Mouse (Mus musculus): ENCODE measurements around the gene Gm3252. TPM values are rescaled to one million over a fixed set of nuclear protein-coding genes. Genes with fewer than 3 reads are reported as not detected.
"Not testable (repeated sequence)": the region's sequence is repeated elsewhere in the genome, so short reads cannot be mapped to it uniquely, and the experiment has no call there.

The Gm3252 gene
- total RNA-seq (2014; rRNA removed; ENCODE audit: low replicate concordance) (not detected in 2 replicates), polyA plus RNA-seq (2015; fragmentation: Nextera tagmentation; extraction: Ambion mirVana) (0.16 and 0.33 TPM in 2 replicates)

GRCm38 (mm10) chr14:4726038-4726880, at the start of gene Gm3252:
Gm3252 (plus strand) TSS chr14:4726775.
- not testable (repeated sequence) for H3K9me3 ChIP-seq (replicated peaks; ENCODE audit: control insufficient read depth, low read length); H3K4me3 ChIP-seq (ENCODE audit: low read depth, low read length); H3K36me3 ChIP-seq (replicated peaks; ENCODE audit: control insufficient read depth, insufficient read depth, low read length); H3K9ac ChIP-seq (replicated peaks; ENCODE audit: low read depth, low read length); ATAC-seq (ENCODE audit: insufficient read depth, low read depth); DNase-seq (ENCODE audit: low spot score); H3K27ac ChIP-seq (ENCODE audit: low read depth); H3K27me3 ChIP-seq (ENCODE audit: control insufficient read depth, insufficient read depth, low read length); H3K4me1 ChIP-seq (ENCODE audit: control insufficient read depth, insufficient read depth)
- peak within 1 kb of the TSS; percentile 30; the same call in 1 of the 2 replicates for H3K4me2 ChIP-seq (ENCODE audit: low read depth, low read length)
- WGBS = 2% methylated on average over 8 of the region's 47 CpGs

DNA sequence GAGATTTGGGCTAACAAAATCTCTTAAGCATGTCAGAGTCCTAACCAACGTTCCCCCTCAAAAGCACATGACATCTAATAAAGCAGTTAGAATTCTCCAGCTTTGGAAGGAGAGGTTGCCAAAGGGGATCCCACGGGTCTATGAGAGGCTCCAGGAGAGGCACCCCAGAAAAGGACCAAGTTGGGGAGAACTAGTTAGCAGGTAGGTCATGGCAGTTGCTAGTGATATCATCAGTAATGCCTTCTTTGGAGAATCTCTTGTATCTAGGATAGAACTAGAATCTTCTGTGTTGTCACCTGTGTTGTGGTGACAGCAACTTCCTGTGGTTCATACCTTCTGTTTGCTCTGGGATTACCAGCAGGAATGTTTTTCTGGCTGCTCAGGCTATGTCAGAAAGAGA, 17.6 kb upstream of the Gm3252 start, which contains the start of gene Gm7876:
TSS of gene Gm7876 (plus strand) at position 301 of the 400 bp plus-strand sequence.
- not testable (repeated sequence) for H3K36me3 ChIP-seq (replicated peaks; ENCODE audit: control insufficient read depth, insufficient read depth, low read length); H3K4me3 ChIP-seq (ENCODE audit: low read depth, low read length); DNase-seq (ENCODE audit: low spot score); H3K4me1 ChIP-seq (ENCODE audit: control insufficient read depth, insufficient read depth); H3K9me3 ChIP-seq (replicated peaks; ENCODE audit: control insufficient read depth, low read length); H3K9ac ChIP-seq (replicated peaks; ENCODE audit: low read depth, low read length); H3K27ac ChIP-seq (ENCODE audit: low read depth); H3K4me2 ChIP-seq (ENCODE audit: low read depth, low read length); ATAC-seq (ENCODE audit: insufficient read depth, low read depth); H3K27me3 ChIP-seq (ENCODE audit: control insufficient read depth, insufficient read depth, low read length)
- 55% methylated on average over 1 of the region's 2 CpGs for WGBS

DNA sequence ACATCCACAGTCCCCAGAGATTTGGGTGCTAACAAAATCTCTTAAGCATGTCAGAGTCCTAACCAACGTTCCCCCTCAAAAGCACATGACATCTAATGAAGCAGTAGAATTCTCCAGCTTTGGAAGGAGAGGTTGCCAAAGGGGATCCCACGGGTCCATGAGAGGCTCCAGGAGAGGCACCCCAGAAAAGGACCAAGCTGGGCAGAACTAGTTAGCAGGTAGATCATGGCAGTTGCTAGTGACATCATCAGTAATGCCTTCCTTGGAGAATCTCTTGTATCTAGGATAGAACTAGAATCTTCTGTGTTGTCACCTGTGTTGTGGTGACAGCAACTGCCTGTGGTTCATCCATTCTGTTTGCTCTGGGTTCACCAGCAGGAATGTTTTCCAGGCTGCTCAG, 49.5 kb downstream of the Gm3252 start, which contains the start of gene Gm9602:
TSS of gene Gm9602 (plus strand) at position 301 of the 400 bp plus-strand sequence.
- not testable (repeated sequence) for DNase-seq (ENCODE audit: low spot score); H3K9me3 ChIP-seq (replicated peaks; ENCODE audit: control insufficient read depth, low read length); H3K4me2 ChIP-seq (ENCODE audit: low read depth, low read length); H3K27ac ChIP-seq (ENCODE audit: low read depth); H3K4me1 ChIP-seq (ENCODE audit: control insufficient read depth, insufficient read depth); H3K4me3 ChIP-seq (ENCODE audit: low read depth, low read length); H3K36me3 ChIP-seq (replicated peaks; ENCODE audit: control insufficient read depth, insufficient read depth, low read length); H3K27me3 ChIP-seq (ENCODE audit: control insufficient read depth, insufficient read depth, low read length); H3K9ac ChIP-seq (replicated peaks; ENCODE audit: low read depth, low read length); ATAC-seq (ENCODE audit: insufficient read depth, low read depth)
- no CpG with 5 or more reads among the region's 2 CpGs for WGBS

Other genes with a start within 250 kb of the Gm3252 start
- not detected in 2 replicates for gene Gm3182, start 245.0 kb upstream of the Gm3252 start, total RNA-seq (2014; rRNA removed; ENCODE audit: low replicate concordance)
- not detected in 2 replicates for gene Gm3182, start 245.0 kb upstream of the Gm3252 start, polyA plus RNA-seq (2015; fragmentation: Nextera tagmentation; extraction: Ambion mirVana)
- not detected in 2 replicates for gene Gm3047, start 171.4 kb upstream of the Gm3252 start, total RNA-seq (2014; rRNA removed; ENCODE audit: low replicate concordance)
- gene Gm3047, start 171.4 kb upstream of the Gm3252 start, polyA plus RNA-seq (2015; fragmentation: Nextera tagmentation; extraction: Ambion mirVana) = not detected in 2 replicates
- gene Gm8159, start 94.4 kb upstream of the Gm3252 start, total RNA-seq (2014; rRNA removed; ENCODE audit: low replicate concordance) = not detected in 2 replicates
- gene Gm8159, start 94.4 kb upstream of the Gm3252 start, polyA plus RNA-seq (2015; fragmentation: Nextera tagmentation; extraction: Ambion mirVana) = not detected in 2 replicates
- not detected in 2 replicates for gene Gm3239, start 62.6 kb upstream of the Gm3252 start, total RNA-seq (2014; rRNA removed; ENCODE audit: low replicate concordance)
- gene Gm3239, start 62.6 kb upstream of the Gm3252 start, polyA plus RNA-seq (2015; fragmentation: Nextera tagmentation; extraction: Ambion mirVana) = not detected in 2 replicates
- gene Gm7876, start 17.5 kb upstream of the Gm3252 start, total RNA-seq (2014; rRNA removed; ENCODE audit: low replicate concordance) = not detected in 2 replicates
- gene Gm7876, start 17.5 kb upstream of the Gm3252 start, polyA plus RNA-seq (2015; fragmentation: Nextera tagmentation; extraction: Ambion mirVana) = not detected in 2 replicates
- gene Gm9602, start 49.6 kb downstream of the Gm3252 start, total RNA-seq (2014; rRNA removed; ENCODE audit: low replicate concordance) = not detected in 2 replicates
- gene Gm9602, start 49.6 kb downstream of the Gm3252 start, polyA plus RNA-seq (2015; fragmentation: Nextera tagmentation; extraction: Ambion mirVana) = not detected in 2 replicates
- not detected in 2 replicates for gene Gm3269, start 111.3 kb downstream of the Gm3252 start, total RNA-seq (2014; rRNA removed; ENCODE audit: low replicate concordance)
- not detected in 2 replicates for gene Gm3269, start 111.3 kb downstream of the Gm3252 start, polyA plus RNA-seq (2015; fragmentation: Nextera tagmentation; extraction: Ambion mirVana)
- 1.6 TPM in 1 of 2 replicates, not detected in the other for gene Gm3264, start 128.8 kb downstream of the Gm3252 start, total RNA-seq (2014; rRNA removed; ENCODE audit: low replicate concordance)
- 0.38 and 1.1 TPM in 2 replicates for gene Gm3264, start 128.8 kb downstream of the Gm3252 start, polyA plus RNA-seq (2015; fragmentation: Nextera tagmentation; extraction: Ambion mirVana)
- gene Gm3278, start 165.6 kb downstream of the Gm3252 start, total RNA-seq (2014; rRNA removed; ENCODE audit: low replicate concordance) = not detected in 2 replicates
- gene Gm3278, start 165.6 kb downstream of the Gm3252 start, polyA plus RNA-seq (2015; fragmentation: Nextera tagmentation; extraction: Ambion mirVana) = not detected in 2 replicates

All from heart, postnatal 0 days (tissue).